Comparison of ENCODE assay signal across 9 mouse cellular contexts in genomic region chr1:95762244-95762643, GRCm38 (mm10).
A peak's percentile ranks its signal among the peaks of the same experiment; 100 is the strongest.
DNase-seq lines count a peak whose midpoint lies in the region; ATAC-seq lines count a peak whose summit lies in the region.
"Had no signal": no experiment of that assay in that cellular context is flagged by ENCODE, and none has a peak within 500 bp of the region (broad histone marks: within the 10 kb centered on the region; RNA-seq: fewer than 3 reads in every experiment).

No protein-coding gene starts in this region.

- no peak overlapping the region for H3K9ac ChIP-seq in forebrain, embryonic 14.5 days (ENCODE audit: low read length)
- H3K9ac ChIP-seq: stomach, embryonic 15.5 days had no signal

- H3K27me3 ChIP-seq in forebrain, embryonic 14.5 days (replicated peaks; ENCODE audit: control insufficient read depth, insufficient read depth, low read length), result no peaks in the 10 kb centered on the region
- H3K27me3 ChIP-seq: stomach, embryonic 15.5 days had no signal

- peak; percentile 58 for ATAC-seq in forebrain, embryonic 14.5 days
- ATAC-seq in inflammation-experienced regulatory T-cells, adult 6 months, result peak; percentile 85

- H3K9me3 ChIP-seq in forebrain, embryonic 14.5 days (replicated peaks; ENCODE audit: control insufficient read depth, low read length), result no peaks in the 10 kb centered on the region
- H3K9me3 ChIP-seq: stomach, embryonic 15.5 days had no signal

- intact Hi-C loops in left cerebral cortex, postnatal 10 days (cut with DNase I), result loop anchor here (10.0 kb wide), 1 partner anchor 1617 kb away; no protein-coding TSS in a partner anchor

- no peak overlapping the region for H3K27ac ChIP-seq in forebrain, embryonic 14.5 days (ENCODE audit: low read depth, low read length)
- H3K27ac ChIP-seq: stomach, embryonic 15.5 days had no signal

- no peaks in the 10 kb centered on the region for H3K36me3 ChIP-seq in forebrain, embryonic 14.5 days (ENCODE audit: control insufficient read depth, insufficient read depth, low read length)
- H3K36me3 ChIP-seq: stomach, embryonic 15.5 days had no signal

- WGBS in forebrain, embryonic 14.5 days, result 6% methylated on average over 2 of the region's 2 CpGs

- no peaks in the 10 kb centered on the region for H3K4me1 ChIP-seq in forebrain, embryonic 14.5 days (ENCODE audit: control insufficient read depth, insufficient read depth, low read length)
- H3K4me1 ChIP-seq: stomach, embryonic 15.5 days had no signal

- H3K4me2 ChIP-seq in forebrain, embryonic 14.5 days (ENCODE audit: low read length), result no peak overlapping the region
- H3K4me2 ChIP-seq: stomach, embryonic 15.5 days had no signal

- H3K4me3 ChIP-seq in forebrain, embryonic 14.5 days (ENCODE audit: low read depth, low read length), result no peak overlapping the region
- H3K4me3 ChIP-seq: stomach, embryonic 15.5 days had no signal

- peak; percentile 28 to 70 for DNase-seq in spleen, adult 18-20 months
- DNase-seq in spleen, adult 12 weeks (ENCODE audit: low spot score), result no peak
- peak; percentile 5 to 6 for DNase-seq in adrenal gland, postnatal 4 days (ENCODE audit: low spot score in 2 of 2)
- peak; percentile 80 for DNase-seq in forebrain, embryonic 14.5 days (ENCODE audit: low spot score)
- peak; percentile 14 to 47 for DNase-seq in left cerebral cortex, postnatal 10 days (ENCODE audit: extremely low spot score in 1 of 2, low spot score in 2 of 2)
- peak; percentile 42 for DNase-seq in ovary, postnatal 14 days (ENCODE audit: low spot score)
- peak; percentile 31 for DNase-seq in urinary bladder, postnatal 25 days (ENCODE audit: low spot score)
